Mouse (Mus musculus): ENCODE measurements around the gene Sez6l2.

DNA sequence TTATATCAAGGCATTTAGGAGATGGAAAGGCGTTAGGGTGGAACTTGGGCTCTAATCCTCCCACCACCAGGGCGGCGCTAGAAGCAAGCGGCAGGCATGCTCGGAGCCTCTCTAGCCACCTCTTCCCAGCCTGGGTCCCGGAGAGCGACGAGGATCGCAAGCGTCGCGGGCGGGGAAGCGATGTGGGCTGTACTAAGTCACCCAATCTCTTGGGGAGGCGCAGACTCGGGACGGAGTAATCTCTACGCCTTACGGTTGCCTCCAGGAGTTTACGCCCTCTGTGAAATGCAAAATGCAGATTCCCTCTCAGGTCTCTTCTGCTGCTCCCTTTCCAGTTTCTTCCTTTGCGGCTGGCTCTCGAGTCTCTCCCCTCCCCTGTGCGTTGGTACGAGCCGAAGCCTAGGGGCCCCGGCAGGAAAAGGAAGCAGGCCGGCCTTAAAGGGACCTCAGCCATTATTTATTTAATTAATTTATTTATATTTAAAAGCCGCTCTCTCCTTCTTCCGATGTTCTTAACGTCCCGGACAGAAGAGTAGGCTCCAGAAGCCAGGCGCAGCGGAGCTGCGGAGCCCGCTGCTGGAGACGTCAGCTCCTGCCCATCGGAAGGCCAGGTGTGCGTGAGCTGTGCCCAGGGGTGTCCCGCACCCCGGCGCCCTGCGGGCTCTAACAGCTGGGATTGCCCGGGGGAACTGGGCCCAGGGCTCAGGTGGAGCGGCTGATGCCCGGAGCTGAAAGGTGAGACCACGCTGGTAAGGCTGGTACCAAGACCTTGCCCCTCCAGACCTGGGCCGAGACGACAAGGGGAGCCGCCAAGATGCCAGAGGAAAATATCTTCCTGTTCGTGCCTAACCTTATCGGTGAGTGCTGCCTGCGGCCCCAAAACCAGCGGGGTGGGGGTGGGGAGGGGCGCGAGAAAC is 25.8 kb downstream of the Sez6l2 start, which contains the start of gene Cdiptos:
- TF ChIP-seq CTCF (IDR thresholded peaks at IDR 0.05; ENCODE audit: borderline replicate concordance, extremely low read depth, insufficient read depth, insufficient read length), result peak; percentile 98
- no peak for TF ChIP-seq POLR2A (IDR thresholded peaks at IDR 0.05; ENCODE audit: borderline replicate concordance, extremely low read depth, insufficient read depth, insufficient read length, poor library complexity, severe bottlenecking)

All from brain, embryonic 14.5 days (tissue).